Mouse (Mus musculus): ENCODE results near the gene Iqgap1.

DNA sequence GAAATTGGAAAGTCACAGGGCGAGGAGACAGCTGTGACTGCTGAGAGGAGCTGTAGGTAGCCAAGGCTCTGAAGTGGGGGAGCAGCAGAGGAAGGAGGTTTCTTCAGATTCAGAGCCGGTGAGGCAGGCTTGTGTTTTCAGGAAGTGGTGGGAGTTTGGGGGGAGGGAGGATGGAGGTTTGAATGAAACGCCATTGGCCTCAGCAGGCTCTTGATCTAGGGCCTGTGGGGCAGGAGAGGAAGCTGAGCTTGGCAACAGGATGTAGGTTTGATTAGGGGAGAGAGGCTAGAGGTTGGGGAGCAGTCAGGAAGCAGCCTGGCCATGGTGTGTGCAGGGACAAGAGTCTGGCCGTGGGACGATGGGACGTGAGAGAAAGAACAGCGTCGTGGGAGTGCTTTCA lies 39.1 kb upstream of the Iqgap1 start:
- TF ChIP-seq CTCF (IDR thresholded peaks at IDR 0.05; ENCODE audit: low read depth) (no peak), EP300 (IDR thresholded peaks at IDR 0.05; ENCODE audit: low read depth) (no peak)

Measured in liver, embryonic 14.5 days (tissue).